ENCODE assay signal across 25 mouse cellular contexts in the genomic region with DNA sequence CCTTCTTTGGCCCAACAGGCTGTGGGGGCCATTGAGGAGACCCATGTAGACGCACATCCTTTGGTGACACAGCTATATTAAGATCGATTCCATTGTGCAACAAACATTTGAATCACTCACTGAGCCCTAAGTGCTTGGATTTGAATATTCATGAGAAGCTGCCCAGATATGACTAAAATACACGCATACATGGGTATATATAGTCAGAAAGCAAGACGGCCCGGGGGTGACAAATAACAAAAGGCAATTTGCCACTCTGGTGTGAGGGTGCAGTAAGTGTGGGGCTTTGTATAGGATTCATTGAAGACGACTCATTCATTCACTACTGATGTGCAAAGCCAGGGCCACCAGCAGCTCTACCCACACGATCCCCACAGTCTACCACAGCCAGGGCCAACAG. TPM values are rescaled to one million over a fixed set of nuclear protein-coding genes. Genes with fewer than 3 reads are reported as not detected.
DNase-seq lines count a peak whose midpoint lies in the region; TF ChIP-seq lines count a peak whose summit lies in the region.
"Had no signal": no experiment of that assay in that cellular context is flagged by ENCODE, and none has a peak within 500 bp of the region (broad histone marks: within the 10 kb centered on the region; RNA-seq: fewer than 3 reads in every experiment).

No protein-coding gene starts in this region.

- no peak for TF ChIP-seq POLR2A in cortical plate, adult 2 months (IDR thresholded peaks at IDR 0.05; ENCODE audit: extremely low read depth, insufficient read depth, low read length)

- peak overlapping the region; percentile 76 for H3K27ac ChIP-seq in left cerebral cortex, adult 2 months
- H3K27ac ChIP-seq in cortical plate, adult 2 months (ENCODE audit: insufficient read depth, low read length): peak overlapping the region; percentile 39
- H3K27ac ChIP-seq: heart, embryonic 13.5 days; hindbrain, embryonic 14.5 days; limb, embryonic 13.5 days; lung, embryonic 15.5 days; midbrain, embryonic 12.5 days; neural tube, embryonic 13.5 days had no signal

- DNase-seq in frontal cortex, adult 2 months (ENCODE audit: extremely low spot score in 1 of 2, low spot score in 1 of 2): peak; percentile 67 to 76
- no peak for DNase-seq in frontal cortex, postnatal 10 days (ENCODE audit: low spot score in 2 of 2)
- no peak for DNase-seq in left cerebral cortex, adult 2 months (ENCODE audit: extremely low spot score in 1 of 2, low spot score in 2 of 2)
- DNase-seq in left cerebral cortex, adult 11 months (ENCODE audit: low spot score): no peak
- DNase-seq in brain, adult 2 months (ENCODE audit: low read depth, low spot score): peak; percentile 80
- DNase-seq in lung, postnatal 36 days: no peak
- DNase-seq: adrenal gland, postnatal 25 days; B cell, adult 2 months; cerebellum, adult 18-20 months; cerebellum, postnatal 10 days; gastrocnemius, postnatal 10 days; heart, postnatal 10 days; kidney, adult 9 months; kidney, postnatal 10 days; thymus, postnatal 4 days had no signal

- peaks cover 3% of the 10 kb centered on the region for H3K4me1 ChIP-seq in cortical plate, adult 2 months (ENCODE audit: control insufficient read depth, insufficient read depth, low read length)
- H3K4me1 ChIP-seq: heart, embryonic 13.5 days; lung, embryonic 15.5 days; midbrain, embryonic 12.5 days; neural tube, embryonic 13.5 days had no signal

- H3K4me3 ChIP-seq in left cerebral cortex, adult 2 months: no peak overlapping the region
- no peak overlapping the region for H3K4me3 ChIP-seq in cortical plate, adult 2 months (ENCODE audit: insufficient read depth, low read length)
- H3K4me3 ChIP-seq: heart, embryonic 13.5 days; limb, embryonic 13.5 days; lung, embryonic 15.5 days; midbrain, embryonic 12.5 days; neural tube, embryonic 13.5 days had no signal

- intact Hi-C loops in left cerebral cortex, adult 2 months (cut with DNase I): loop anchor here (1.0 to 5.0 kb wide), 2 partner anchors 72 to 89 kb away; no protein-coding TSS in a partner anchor

- no peak for TF ChIP-seq CTCF in left cerebral cortex, adult 2 months (IDR thresholded peaks at IDR 0.05)
- no peak for TF ChIP-seq CTCF in cortical plate, adult 2 months (IDR thresholded peaks at IDR 0.05; ENCODE audit: extremely low read depth, insufficient read depth, low read length)

RNA-seq across cellular contexts. Expression of gene Kcnf1, which starts 17.1 kb away (rescaled TPM):
- polyA plus RNA-seq in frontal cortex, adult 2 months (2012; rRNA removed): 91.9 and 94.0 TPM in 2 replicates
- 100 to 1,000 TPM; 115 to 117 TPM for total RNA-seq in left cerebral cortex, adult 2 months (2021)
- 56.5 and 58.4 TPM in 2 replicates for polyA plus RNA-seq in cortical plate, adult 2 months (2012; rRNA removed)
- total RNA-seq: heart, adult 8-10 months; heart, postnatal 10 days; hematopoietic stem cell, adult 5-6 weeks; megakaryocyte, adult 5-6 weeks had no signal

Comparison
In these comparisons a context has a peak if more than half of its experiments do, and no peak if none do; other contexts are left out.
1. DNase-seq: peak in frontal cortex, adult 2 months (2 of 2) and brain, adult 2 months (single experiment); none in frontal cortex, postnatal 10 days (0 of 2), left cerebral cortex, adult 2 months (0 of 2), left cerebral cortex, adult 11 months (single experiment) and lung, postnatal 36 days (single experiment).